Mouse (Mus musculus) large intestine, adult 2 months (tissue): Measurements from ENCODE around the gene Zeb2. TPM values are rescaled to one million over a fixed set of nuclear protein-coding genes. Genes with fewer than 3 reads are reported as not detected.

Experiments used
- DNase-seq: peaks from one replicate; pipeline ENCODE4 v3.0.0-alpha.2; 2012; ENCODE audit warnings: low read depth, low spot score
- WGBS: fragments of 180-500 bp; shearing (Covaris S2); methylation state at CpG from one replicate; pipeline ENCODE4 v1.1.7; 2018; 5-methylcytosine and 5-hydroxymethylcytosine counted together
- polyA plus RNA-seq: library from polyadenylated mRNA; depleted of rRNA; stranded (reverse); fragments of >200 nt; gene quantifications from 2 replicates; pipeline ENCODE4 v1.2.3, GENCODE M21; 2012

The Zeb2 gene
- polyA plus RNA-seq, 1 experiment = 3.6 TPM

- DNase-seq = no peak
Measured at GRCm38 (mm10) chr2:45039503-45039902, 77.7 kb downstream of the Zeb2 start.

GRCm38 (mm10) chr2:45028091-45028638, 89.0 kb downstream of the Zeb2 start:
- 81% methylated on average over 7 of the region's 7 CpGs for WGBS
- DNase-seq = no peak

- 59% methylated on average over 5 of the region's 5 CpGs for WGBS
- DNase-seq = no peak
Measured at GRCm38 (mm10) chr2:45017186-45017800, 99.9 kb downstream of the Zeb2 start.

- whole genome bisulfite sequencing = 80% methylated on average over 5 of the region's 5 CpGs
- DNase-seq = no peak
Measured at GRCm38 (mm10) chr2:45013325-45013724, 103.9 kb downstream of the Zeb2 start.

- WGBS = 89% methylated on average over 3 of the region's 3 CpGs
- DNase-seq = no peak
Measured at GRCm38 (mm10) chr2:45012676-45013075, 104.5 kb downstream of the Zeb2 start.

GRCm38 (mm10) chr2:45010701-45011100, 106.5 kb downstream of the Zeb2 start:
- no peak for DNase-seq
- WGBS = 87% methylated on average over 1 of the region's 1 CpGs

GRCm38 (mm10) chr2:44999906-45000305, 117.3 kb downstream of the Zeb2 start:
- 59% methylated on average over 6 of the region's 6 CpGs for WGBS
- no peak for DNase-seq

- WGBS = 79% methylated on average over 5 of the region's 5 CpGs
Measured at GRCm38 (mm10) chr2:44998710-44999109, 118.5 kb downstream of the Zeb2 start.

GRCm38 (mm10) chr2:44981646-44982045, 135.5 kb downstream of the Zeb2 start:
- DNase-seq = no peak
- WGBS = 68% methylated on average over 3 of the region's 3 CpGs

More at GRCm38 (mm10) chr2:44998710-44999109, 118.5 kb downstream of the Zeb2 start:
- DNase-seq = no peak

GRCm38 (mm10) chr2:44979042-44979721, 138.0 kb downstream of the Zeb2 start:
- WGBS = 7% methylated on average over 18 of the region's 18 CpGs
- no peak for DNase-seq

GRCm38 (mm10) chr2:44978038-44978437, 139.2 kb downstream of the Zeb2 start:
- no peak for DNase-seq
- WGBS = 68% methylated on average over 6 of the region's 6 CpGs

GRCm38 (mm10) chr2:44977556-44977955, 139.6 kb downstream of the Zeb2 start:
- WGBS = 65% methylated on average over 2 of the region's 2 CpGs
- no peak for DNase-seq

GRCm38 (mm10) chr2:44977051-44977450, 140.1 kb downstream of the Zeb2 start:
- DNase-seq = no peak
- WGBS = 46% methylated on average over 3 of the region's 3 CpGs

GRCm38 (mm10) chr2:44976484-44976883, 140.7 kb downstream of the Zeb2 start:
- WGBS = 55% methylated on average over 4 of the region's 4 CpGs
- DNase-seq = no peak

- WGBS = 86% methylated on average over 6 of the region's 6 CpGs
- no peak for DNase-seq
Measured at GRCm38 (mm10) chr2:44973828-44974227, 143.4 kb downstream of the Zeb2 start.

- no peak for DNase-seq
- WGBS = 83% methylated on average over 6 of the region's 6 CpGs
Measured at GRCm38 (mm10) chr2:44970087-44970646, 147.0 kb downstream of the Zeb2 start.

- WGBS = 100% methylated on average over 1 of the region's 1 CpGs
- no peak for DNase-seq
Measured at GRCm38 (mm10) chr2:44969640-44970039, 147.6 kb downstream of the Zeb2 start.

- no peak for DNase-seq
- 83% methylated on average over 2 of the region's 2 CpGs for WGBS
Measured at GRCm38 (mm10) chr2:44969226-44969625, 148.0 kb downstream of the Zeb2 start.

- 49% methylated on average over 2 of the region's 2 CpGs for WGBS
- DNase-seq = no peak
Measured at GRCm38 (mm10) chr2:44965834-44966555, 151.2 kb downstream of the Zeb2 start.

- no peak for DNase-seq
- 88% methylated on average over 5 of the region's 5 CpGs for WGBS
Measured at GRCm38 (mm10) chr2:44962620-44963019, 154.6 kb downstream of the Zeb2 start.
